Mouse (Mus musculus): Measurements from ENCODE around the gene Adh4. TPM values are rescaled to one million over a fixed set of nuclear protein-coding genes. Genes with fewer than 3 reads are reported as not detected.

Adh4 gene
- polyA plus RNA-seq, 1 experiment from 2014 or later, result not detected

GRCm38 (mm10) chr3:138409585-138409984, 5.7 kb upstream of the Adh4 start:
- H3K4me1 ChIP-seq (replicated peaks), result no peaks in the 10 kb centered on the region
- no peak overlapping the region for H3K27ac ChIP-seq
- no peak overlapping the region for H3K9ac ChIP-seq
- DNase-seq (no peak), ATAC-seq (ENCODE audit: low read depth) (no peak)
- H3K4me2 ChIP-seq, result no peak overlapping the region
- H3K36me3 ChIP-seq, result no peaks in the 10 kb centered on the region
- 65% methylated on average over 1 of the region's 1 CpGs for WGBS (ENCODE audit: insufficient replicate concordance)
- H3K4me3 ChIP-seq (replicated peaks), result no peak overlapping the region
- no peaks in the 10 kb centered on the region for H3K27me3 ChIP-seq
- no peaks in the 10 kb centered on the region for H3K9me3 ChIP-seq (replicated peaks)

- H3K4me1 ChIP-seq (replicated peaks), result no peaks in the 10 kb centered on the region
- no peak overlapping the region for H3K27ac ChIP-seq
- ATAC-seq (ENCODE audit: low read depth) (no peak), DNase-seq (no peak)
- H3K4me2 ChIP-seq, result no peak overlapping the region
- H3K4me3 ChIP-seq (replicated peaks), result no peak overlapping the region
- no peaks in the 10 kb centered on the region for H3K36me3 ChIP-seq
- no peak overlapping the region for H3K9ac ChIP-seq
- H3K9me3 ChIP-seq (replicated peaks), result no peaks in the 10 kb centered on the region
- WGBS (ENCODE audit: insufficient replicate concordance), result 75% methylated on average over 3 of the region's 3 CpGs
- no peaks in the 10 kb centered on the region for H3K27me3 ChIP-seq
Measured at GRCm38 (mm10) chr3:138410211-138410610, 5.1 kb upstream of the Adh4 start.

GRCm38 (mm10) chr3:138419369-138419768, 4.1 kb downstream of the Adh4 start:
- ATAC-seq (ENCODE audit: low read depth), result no peak
- 44% methylated on average over 6 of the region's 6 CpGs for WGBS (ENCODE audit: insufficient replicate concordance)
- no peaks in the 10 kb centered on the region for H3K4me1 ChIP-seq (replicated peaks)

GRCm38 (mm10) chr3:138420385-138420784, 5.1 kb downstream of the Adh4 start:
- Histone ChIP-seq H3K36me3 (no peaks in the 10 kb centered on the region), H3K4me2 (no peak overlapping the region), H3K9me3 (replicated peaks) (no peaks in the 10 kb centered on the region), H3K4me3 (replicated peaks) (no peak overlapping the region), H3K27me3 (no peaks in the 10 kb centered on the region), H3K9ac (no peak overlapping the region), H3K4me1 (replicated peaks) (no peaks in the 10 kb centered on the region), H3K27ac (no peak overlapping the region)
- no peak for DNase-seq
- no peak for ATAC-seq (ENCODE audit: low read depth)
- 74% methylated on average over 3 of the region's 3 CpGs for WGBS (ENCODE audit: insufficient replicate concordance)

More at GRCm38 (mm10) chr3:138419369-138419768, 4.1 kb downstream of the Adh4 start:
- no peaks in the 10 kb centered on the region for H3K27me3 ChIP-seq
- H3K9ac ChIP-seq, result no peak overlapping the region
- H3K36me3 ChIP-seq, result no peaks in the 10 kb centered on the region
- no peak overlapping the region for H3K27ac ChIP-seq
- H3K4me2 ChIP-seq, result no peak overlapping the region
- no peaks in the 10 kb centered on the region for H3K9me3 ChIP-seq (replicated peaks)
- no peak for DNase-seq
- H3K4me3 ChIP-seq (replicated peaks), result no peak overlapping the region

GRCm38 (mm10) chr3:138423664-138424063, 8.4 kb downstream of the Adh4 start:
- H3K36me3 ChIP-seq, result no peaks in the 10 kb centered on the region
- no peak overlapping the region for H3K4me3 ChIP-seq (replicated peaks)
- H3K9me3 ChIP-seq (replicated peaks), result no peaks in the 10 kb centered on the region
- no peaks in the 10 kb centered on the region for H3K27me3 ChIP-seq
- no peak overlapping the region for H3K9ac ChIP-seq
- WGBS (ENCODE audit: insufficient replicate concordance), result 41% methylated on average over 2 of the region's 2 CpGs
- ATAC-seq (ENCODE audit: low read depth) (no peak), DNase-seq (no peak)
- H3K4me2 ChIP-seq, result no peak overlapping the region
- H3K27ac ChIP-seq, result no peak overlapping the region
- H3K4me1 ChIP-seq (replicated peaks), result no peaks in the 10 kb centered on the region

GRCm38 (mm10) chr3:138424247-138424646, 9.0 kb downstream of the Adh4 start:
- H3K27me3 ChIP-seq, result no peaks in the 10 kb centered on the region
- no peaks in the 10 kb centered on the region for H3K4me1 ChIP-seq (replicated peaks)
- H3K4me2 ChIP-seq, result no peak overlapping the region
- 47% methylated on average over 4 of the region's 4 CpGs for WGBS (ENCODE audit: insufficient replicate concordance)
- no peaks in the 10 kb centered on the region for H3K9me3 ChIP-seq (replicated peaks)
- ATAC-seq (ENCODE audit: low read depth), result no peak
- no peak overlapping the region for H3K9ac ChIP-seq
- no peak overlapping the region for H3K4me3 ChIP-seq (replicated peaks)
- DNase-seq, result no peak
- H3K36me3 ChIP-seq, result no peaks in the 10 kb centered on the region
- H3K27ac ChIP-seq, result no peak overlapping the region

- Histone ChIP-seq H3K4me2 (no peak overlapping the region), H3K27ac (no peak overlapping the region), H3K9me3 (replicated peaks) (no peaks in the 10 kb centered on the region), H3K4me1 (replicated peaks) (no peaks in the 10 kb centered on the region), H3K27me3 (no peaks in the 10 kb centered on the region), H3K9ac (no peak overlapping the region), H3K36me3 (no peaks in the 10 kb centered on the region), H3K4me3 (replicated peaks) (no peak overlapping the region)
- WGBS (ENCODE audit: insufficient replicate concordance), result 76% methylated on average over 6 of the region's 6 CpGs
- no peak for ATAC-seq (ENCODE audit: low read depth)
- no peak for DNase-seq
Measured at GRCm38 (mm10) chr3:138430360-138430976, 15.2 kb downstream of the Adh4 start.

GRCm38 (mm10) chr3:138431835-138432234, 16.6 kb downstream of the Adh4 start:
- Histone ChIP-seq H3K9me3 (replicated peaks) (no peaks in the 10 kb centered on the region), H3K27ac (no peak overlapping the region), H3K4me2 (no peak overlapping the region), H3K27me3 (no peaks in the 10 kb centered on the region), H3K4me1 (replicated peaks) (no peaks in the 10 kb centered on the region), H3K9ac (no peak overlapping the region), H3K36me3 (no peaks in the 10 kb centered on the region), H3K4me3 (replicated peaks) (no peak overlapping the region)
- DNase-seq, result no peak
- ATAC-seq (ENCODE audit: low read depth), result no peak
- 52% methylated on average over 2 of the region's 2 CpGs for WGBS (ENCODE audit: insufficient replicate concordance)

GRCm38 (mm10) chr3:138438716-138439115, 23.4 kb downstream of the Adh4 start:
- H3K4me1 ChIP-seq (replicated peaks), result peaks cover 7% of the 10 kb centered on the region
- no peaks in the 10 kb centered on the region for H3K27me3 ChIP-seq
- WGBS (ENCODE audit: insufficient replicate concordance), result 66% methylated on average over 3 of the region's 3 CpGs
- no peaks in the 10 kb centered on the region for H3K36me3 ChIP-seq
- no peak overlapping the region for H3K4me2 ChIP-seq
- DNase-seq, result no peak
- H3K9me3 ChIP-seq (replicated peaks), result no peaks in the 10 kb centered on the region
- no peak overlapping the region for H3K27ac ChIP-seq
- no peak overlapping the region for H3K9ac ChIP-seq
- ATAC-seq (ENCODE audit: low read depth), result no peak
- H3K4me3 ChIP-seq (replicated peaks), result no peak overlapping the region

GRCm38 (mm10) chr3:138442203-138442602, 26.9 kb downstream of the Adh4 start:
- Histone ChIP-seq H3K27ac (peak overlapping the region; percentile 67), H3K9ac (peak overlapping the region; percentile 71), H3K4me2 (peak overlapping the region; percentile 88), H3K9me3 (replicated peaks) (no peaks in the 10 kb centered on the region), H3K4me1 (replicated peaks) (peaks cover 13% of the 10 kb centered on the region), H3K36me3 (peaks cover 23% of the 10 kb centered on the region), H3K27me3 (no peaks in the 10 kb centered on the region), H3K4me3 (replicated peaks) (peak overlapping the region; percentile 89)
- ATAC-seq (ENCODE audit: low read depth) (no peak), DNase-seq (no peak)
- 2% methylated on average over 9 of the region's 9 CpGs for WGBS (ENCODE audit: insufficient replicate concordance)

- no peaks in the 10 kb centered on the region for H3K27me3 ChIP-seq
- under 1% methylated on average over 86 of the region's 86 CpGs for WGBS (ENCODE audit: insufficient replicate concordance)
- ATAC-seq (ENCODE audit: low read depth), result peak; percentile 99
Measured at GRCm38 (mm10) chr3:138442612-138443464, 27.6 kb downstream of the Adh4 start, which contains the start of gene Adh5. TSS of gene Adh5 (plus strand) at chr3:138443093.

More at GRCm38 (mm10) chr3:138442612-138443464, 27.6 kb downstream of the Adh4 start, which contains the start of gene Adh5:
- Histone ChIP-seq H3K4me2 (peak within 1 kb of the TSS; percentile 88), H3K9me3 (replicated peaks) (no peaks in the 10 kb centered on the region), H3K9ac (peak within 1 kb of the TSS; percentile 88), H3K36me3 (peaks cover 29% of the 10 kb centered on the region), H3K4me1 (replicated peaks) (peaks cover 18% of the 10 kb centered on the region), H3K4me3 (replicated peaks) (peak within 1 kb of the TSS; percentile 89), H3K27ac (peak within 1 kb of the TSS; percentile 80)
- peak; percentile 96 for DNase-seq

Data from liver, embryonic 13.5 days (tissue).